14 mouse cellular contexts compared by ENCODE assay signal in the genomic region with DNA sequence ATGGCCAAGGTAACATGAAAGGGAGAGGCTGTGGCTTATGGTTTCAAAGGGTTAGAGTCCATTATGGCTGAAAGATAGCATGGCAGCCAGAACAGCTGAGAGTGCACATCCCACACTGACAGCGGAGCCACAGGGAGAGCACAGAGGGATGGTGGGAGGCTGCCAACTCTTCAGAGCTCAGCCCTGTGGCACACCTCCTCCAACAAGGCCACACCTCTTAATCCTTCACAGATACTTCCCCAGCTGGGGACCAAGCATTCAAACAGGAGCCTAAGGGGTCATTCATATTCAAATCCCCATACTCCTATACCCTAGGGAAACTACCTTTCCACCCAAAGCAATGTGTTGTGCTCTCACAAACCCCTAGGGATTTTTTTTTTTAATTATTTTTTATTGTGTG.
"Had no signal": no experiment of that assay in that cellular context is flagged by ENCODE, and none has a peak within 500 bp of the region (broad histone marks: within the 10 kb centered on the region; RNA-seq: fewer than 3 reads in every experiment).

No protein-coding gene starts in this region.

- DNase-seq: kidney, adult 11 months; kidney, postnatal 14 days; lung, embryonic 14.5 days; lung, postnatal 10 days; lung, postnatal 4 days; right cerebral cortex, postnatal 14 days; thymus, postnatal 4 days had no signal

- H3K4me3 ChIP-seq: kidney, embryonic 15.5 days; limb, embryonic 10.5 days; liver, embryonic 15.5 days; midbrain, embryonic 15.5 days; neural tube, embryonic 12.5 days; stomach, embryonic 15.5 days had no signal

- ATAC-seq: midbrain, embryonic 15.5 days had no signal

- H3K27ac ChIP-seq: kidney, embryonic 15.5 days; limb, embryonic 10.5 days; liver, embryonic 15.5 days; midbrain, embryonic 15.5 days; neural tube, embryonic 12.5 days; stomach, embryonic 15.5 days had no signal

- H3K27me3 ChIP-seq: kidney, embryonic 15.5 days; liver, embryonic 15.5 days; midbrain, embryonic 15.5 days; neural tube, embryonic 12.5 days; stomach, embryonic 15.5 days had no signal

- H3K4me2 ChIP-seq: kidney, embryonic 15.5 days; liver, embryonic 15.5 days; lung, embryonic 14.5 days; midbrain, embryonic 11.5 days; midbrain, embryonic 15.5 days; neural tube, embryonic 12.5 days; stomach, embryonic 15.5 days had no signal

- H3K4me1 ChIP-seq: kidney, embryonic 15.5 days; limb, embryonic 10.5 days; midbrain, embryonic 15.5 days; neural tube, embryonic 12.5 days; stomach, embryonic 15.5 days had no signal

- H3K9ac ChIP-seq: kidney, embryonic 15.5 days; liver, embryonic 15.5 days; lung, embryonic 14.5 days; midbrain, embryonic 15.5 days; neural tube, embryonic 12.5 days; stomach, embryonic 15.5 days had no signal

- H3K9me3 ChIP-seq: kidney, embryonic 15.5 days; limb, embryonic 10.5 days; liver, embryonic 15.5 days; midbrain, embryonic 15.5 days; neural tube, embryonic 12.5 days; stomach, embryonic 15.5 days had no signal
